Mouse (Mus musculus): Measurements from ENCODE around the gene Olfr91. TPM values are rescaled to one million over a fixed set of nuclear protein-coding genes. Genes with fewer than 3 reads are reported as not detected.

Gene Olfr91
- polyA plus RNA-seq, 1 experiment from 2014 or later, result not detected

- Histone ChIP-seq H3K4me3 (ENCODE audit: low read depth, low read length) (peak overlapping the region; percentile 56), H3K36me3 (ENCODE audit: control insufficient read depth, insufficient read depth, low read length) (peaks cover 18% of the 10 kb centered on the region), H3K4me1 (replicated peaks; ENCODE audit: control insufficient read depth, insufficient read depth, low read length) (peaks cover 15% of the 10 kb centered on the region), H3K4me2 (ENCODE audit: low read length) (peak overlapping the region; percentile 69), H3K9me3 (ENCODE audit: control insufficient read depth, low read length) (no peaks in the 10 kb centered on the region), H3K27ac (ENCODE audit: low read depth) (no peak overlapping the region), H3K27me3 (replicated peaks; ENCODE audit: control insufficient read depth, insufficient read depth, low read length) (no peaks in the 10 kb centered on the region), H3K9ac (ENCODE audit: low read length) (peak overlapping the region; percentile 36)
- DNase-seq (ENCODE audit: low spot score) (peak; percentile 89), ATAC-seq (replicated peaks; ENCODE audit: low FRiP score, low TSS enrichment, low read depth) (peak; percentile 30)
- 0% methylated on average over 21 of the region's 22 CpGs for WGBS
Observed at GRCm38 (mm10) chr17:37050399-37050798, 47.7 kb downstream of the Olfr91 start.

DNA sequence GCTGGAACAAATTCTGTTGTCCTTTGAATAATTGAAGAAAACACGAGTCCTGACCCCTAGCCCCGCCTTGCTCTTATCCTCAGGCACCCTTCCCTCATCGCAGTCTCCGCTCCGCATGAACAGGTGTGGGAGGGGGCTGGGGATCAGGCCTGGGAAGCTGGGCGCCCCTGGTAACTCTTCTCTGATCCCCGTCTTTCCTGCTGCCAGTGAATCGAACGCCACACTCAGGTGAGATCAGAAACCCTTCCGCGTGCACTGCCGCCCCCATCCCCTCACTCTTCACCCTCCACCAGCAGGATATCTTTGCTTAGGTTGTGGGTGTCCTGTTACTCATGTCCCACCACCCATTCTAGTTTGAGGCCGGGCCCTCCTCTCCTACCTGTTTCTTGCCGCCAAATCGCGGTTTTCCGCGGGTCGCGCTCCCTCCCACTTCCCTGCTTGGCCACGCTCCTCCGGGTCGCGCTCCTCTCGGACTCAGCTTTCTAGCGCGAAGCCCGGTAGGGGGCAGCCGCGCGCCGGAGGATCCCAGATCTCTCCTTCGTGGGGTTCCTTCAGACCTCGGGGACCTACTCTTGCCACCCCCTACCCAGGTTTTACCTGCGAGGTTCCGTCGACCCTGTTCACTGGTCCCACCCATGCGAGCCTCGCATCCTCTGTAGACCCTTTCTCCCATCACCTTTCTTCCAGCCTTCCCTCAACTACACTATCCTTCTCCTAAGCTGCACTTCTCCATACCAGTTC, 48.3 kb downstream of the Olfr91 start:
- peaks cover 11% of the 10 kb centered on the region; the same call in 1 of the 2 replicates for H3K36me3 ChIP-seq (ENCODE audit: control insufficient read depth, insufficient read depth, low read length)
- ATAC-seq (replicated peaks; ENCODE audit: low FRiP score, low TSS enrichment, low read depth) (peak; percentile 21; the same call in 1 of the 2 replicates), DNase-seq (ENCODE audit: low spot score) (peak; percentile 89)
- no peaks in the 10 kb centered on the region for H3K27me3 ChIP-seq (replicated peaks; ENCODE audit: control insufficient read depth, insufficient read depth, low read length)
- no peak overlapping the region for H3K27ac ChIP-seq (ENCODE audit: low read depth)
- no peaks in the 10 kb centered on the region for H3K9me3 ChIP-seq (ENCODE audit: control insufficient read depth, low read length)
- H3K4me2 ChIP-seq (ENCODE audit: low read length), result peak overlapping the region; percentile 69
- WGBS, result 6% methylated on average over 39 of the region's 39 CpGs
- peak overlapping the region; percentile 36; the same call in 1 of the 2 replicates for H3K9ac ChIP-seq (ENCODE audit: low read length)
- peaks cover 15% of the 10 kb centered on the region for H3K4me1 ChIP-seq (replicated peaks; ENCODE audit: control insufficient read depth, insufficient read depth, low read length)
- H3K4me3 ChIP-seq (ENCODE audit: low read depth, low read length), result peak overlapping the region; percentile 56

DNA sequence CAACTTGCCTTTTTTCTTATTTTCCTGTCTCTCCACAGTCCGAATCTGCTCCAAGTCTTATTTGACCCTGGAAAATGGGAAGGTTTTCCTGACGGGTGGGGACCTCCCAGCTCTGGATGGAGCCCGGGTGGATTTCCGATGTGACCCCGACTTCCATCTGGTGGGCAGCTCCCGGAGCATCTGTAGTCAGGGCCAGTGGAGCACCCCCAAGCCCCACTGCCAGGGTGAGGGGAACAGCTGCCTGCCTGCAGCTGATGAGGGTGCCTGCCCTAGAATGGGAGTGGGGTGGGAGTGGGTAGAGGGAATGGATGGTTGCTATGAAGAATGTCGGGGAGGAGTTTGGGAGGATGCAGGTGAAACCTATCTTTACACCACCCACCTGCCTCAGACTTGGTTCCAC, 49.7 kb downstream of the Olfr91 start:
- Histone ChIP-seq H3K27ac (ENCODE audit: low read depth) (no peak overlapping the region), H3K9me3 (ENCODE audit: control insufficient read depth, low read length) (no peaks in the 10 kb centered on the region), H3K4me1 (replicated peaks; ENCODE audit: control insufficient read depth, insufficient read depth, low read length) (peaks cover 15% of the 10 kb centered on the region), H3K9ac (ENCODE audit: low read length) (no peak overlapping the region), H3K4me2 (ENCODE audit: low read length) (no peak overlapping the region), H3K27me3 (replicated peaks; ENCODE audit: control insufficient read depth, insufficient read depth, low read length) (no peaks in the 10 kb centered on the region), H3K4me3 (ENCODE audit: low read depth, low read length) (no peak overlapping the region), H3K36me3 (ENCODE audit: control insufficient read depth, insufficient read depth, low read length) (0 out of 2 replicates have a peak, but pooled peaks cover 3% of the 10 kb centered on the region)
- DNase-seq (ENCODE audit: low spot score) (no peak), ATAC-seq (replicated peaks; ENCODE audit: low FRiP score, low TSS enrichment, low read depth) (no peak)
- WGBS, result 77% methylated on average over 7 of the region's 7 CpGs

GRCm38 (mm10) chr17:37047981-37048380, 50.1 kb downstream of the Olfr91 start:
- no peak for ATAC-seq (replicated peaks; ENCODE audit: low FRiP score, low TSS enrichment, low read depth)
- WGBS, result 31% methylated on average over 3 of the region's 3 CpGs
- Histone ChIP-seq H3K9ac (ENCODE audit: low read length) (no peak overlapping the region), H3K36me3 (ENCODE audit: control insufficient read depth, insufficient read depth, low read length) (no peaks in the 10 kb centered on the region), H3K4me2 (ENCODE audit: low read length) (no peak overlapping the region), H3K4me1 (replicated peaks; ENCODE audit: control insufficient read depth, insufficient read depth, low read length) (peaks cover 15% of the 10 kb centered on the region), H3K27ac (ENCODE audit: low read depth) (no peak overlapping the region), H3K4me3 (ENCODE audit: low read depth, low read length) (no peak overlapping the region), H3K9me3 (ENCODE audit: control insufficient read depth, low read length) (no peaks in the 10 kb centered on the region), H3K27me3 (replicated peaks; ENCODE audit: control insufficient read depth, insufficient read depth, low read length) (no peaks in the 10 kb centered on the region)
- no peak for DNase-seq (ENCODE audit: low spot score)

GRCm38 (mm10) chr17:37047332-37047976, 50.6 kb downstream of the Olfr91 start:
- no peak for ATAC-seq (replicated peaks; ENCODE audit: low FRiP score, low TSS enrichment, low read depth)
- Histone ChIP-seq H3K27ac (ENCODE audit: low read depth) (no peak overlapping the region), H3K4me2 (ENCODE audit: low read length) (peak overlapping the region; percentile 88), H3K27me3 (replicated peaks; ENCODE audit: control insufficient read depth, insufficient read depth, low read length) (no peaks in the 10 kb centered on the region), H3K9me3 (ENCODE audit: control insufficient read depth, low read length) (no peaks in the 10 kb centered on the region), H3K4me1 (replicated peaks; ENCODE audit: control insufficient read depth, insufficient read depth, low read length) (peaks cover 15% of the 10 kb centered on the region), H3K9ac (ENCODE audit: low read length) (no peak overlapping the region), H3K4me3 (ENCODE audit: low read depth, low read length) (peak overlapping the region; percentile 74), H3K36me3 (ENCODE audit: control insufficient read depth, insufficient read depth, low read length) (no peaks in the 10 kb centered on the region)
- no peak for DNase-seq (ENCODE audit: low spot score)
- 24% methylated on average over 19 of the region's 19 CpGs for whole genome bisulfite sequencing

DNA sequence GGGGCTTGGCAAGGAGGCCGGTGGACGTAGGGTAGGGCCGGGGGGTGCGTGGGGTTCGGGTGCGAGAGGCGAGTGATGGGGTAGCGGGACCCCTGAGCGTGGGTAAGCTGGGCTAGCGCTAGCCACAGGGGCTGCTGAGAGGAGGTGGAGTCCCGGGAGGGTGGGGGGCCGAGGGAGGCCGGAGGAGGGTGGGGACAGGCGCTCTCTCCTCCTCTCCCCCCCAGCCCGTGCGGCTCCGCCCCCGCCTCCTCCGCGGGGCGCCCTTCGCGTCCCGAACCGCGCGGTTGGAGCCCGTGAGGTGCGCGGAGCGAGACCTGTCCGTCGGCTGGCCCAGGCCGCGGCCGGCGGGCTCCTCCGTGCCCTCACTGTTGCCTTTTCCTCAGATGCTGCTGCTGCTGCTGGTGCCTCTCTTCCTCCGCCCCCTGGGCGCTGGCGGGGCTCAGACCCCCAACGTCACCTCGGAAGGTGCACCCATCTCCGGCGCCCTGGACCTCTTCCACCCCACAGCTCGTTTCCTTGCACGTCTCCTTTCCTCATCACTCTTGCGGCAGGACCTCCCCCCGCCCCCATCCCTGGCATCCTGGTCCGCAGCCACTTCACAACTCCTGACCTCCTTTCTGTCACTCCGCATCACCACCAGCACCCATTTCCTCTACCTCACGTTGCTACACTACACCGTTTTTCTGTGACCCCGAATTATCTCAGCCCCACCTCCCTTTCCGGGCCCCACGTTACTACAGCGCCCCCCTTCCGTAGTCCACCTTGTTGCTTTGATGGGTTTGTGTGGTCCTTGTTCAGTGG, 51.6 kb downstream of the Olfr91 start:
- H3K4me2 ChIP-seq (ENCODE audit: low read length), result peak overlapping the region; percentile 88
- DNase-seq (ENCODE audit: low spot score) (peak; percentile 72), ATAC-seq (replicated peaks; ENCODE audit: low FRiP score, low TSS enrichment, low read depth) (peak; percentile 72)
- no peaks in the 10 kb centered on the region for H3K36me3 ChIP-seq (ENCODE audit: control insufficient read depth, insufficient read depth, low read length)
- H3K4me1 ChIP-seq (replicated peaks; ENCODE audit: control insufficient read depth, insufficient read depth, low read length), result peaks cover 15% of the 10 kb centered on the region
- peak overlapping the region; percentile 74 for H3K4me3 ChIP-seq (ENCODE audit: low read depth, low read length)
- peak overlapping the region; percentile 88 for H3K9ac ChIP-seq (ENCODE audit: low read length)
- no peaks in the 10 kb centered on the region for H3K9me3 ChIP-seq (ENCODE audit: control insufficient read depth, low read length)
- no peaks in the 10 kb centered on the region for H3K27me3 ChIP-seq (replicated peaks; ENCODE audit: control insufficient read depth, insufficient read depth, low read length)
- H3K27ac ChIP-seq (ENCODE audit: low read depth), result peak overlapping the region; percentile 77
- WGBS, result under 1% methylated on average over 36 of the region's 58 CpGs

DNA sequence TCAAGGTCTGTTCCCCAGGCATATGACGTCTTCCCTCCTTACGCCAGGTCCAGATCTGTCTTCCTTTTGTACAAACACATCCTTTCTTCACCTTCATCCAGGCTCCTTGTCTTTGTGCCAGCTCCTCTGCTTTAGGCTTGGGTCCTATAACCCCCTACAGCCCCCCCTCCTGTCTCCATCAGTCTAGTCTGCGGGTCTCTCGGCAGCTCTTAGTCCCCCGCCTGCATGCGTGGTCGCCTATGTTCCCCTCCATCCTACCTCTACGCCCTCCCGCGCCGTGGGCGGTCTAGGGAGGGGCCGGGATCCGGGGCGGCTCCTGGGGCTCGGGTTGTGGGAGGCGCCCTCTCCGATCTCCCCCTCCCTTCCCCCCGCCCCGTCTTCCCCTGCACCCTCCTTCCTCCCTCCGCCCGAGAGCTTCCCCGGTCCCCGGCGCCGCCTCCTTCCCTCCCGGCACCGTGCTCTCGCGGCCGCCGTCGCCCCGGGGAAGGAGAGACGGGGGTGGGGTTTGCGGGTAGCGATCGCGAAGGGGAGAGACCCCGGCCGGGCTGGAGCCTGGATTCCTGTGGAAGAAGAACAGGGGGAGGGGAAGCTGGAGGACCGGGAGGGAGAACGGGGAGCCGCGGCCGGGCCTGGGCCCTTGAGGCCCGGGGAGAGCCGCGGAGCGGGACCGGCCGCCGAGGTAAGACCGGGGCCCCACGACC, 52.3 kb downstream of the Olfr91 start, which contains the start of gene Gabbr1:
Gene Gabbr1 (plus strand): TSS at position 356 of the 701 bp plus-strand sequence.
- Histone ChIP-seq H3K4me3 (ENCODE audit: low read depth, low read length) (peak within 1 kb of the TSS; percentile 74), H3K4me1 (replicated peaks; ENCODE audit: control insufficient read depth, insufficient read depth, low read length) (peaks cover 13% of the 10 kb centered on the region), H3K36me3 (ENCODE audit: control insufficient read depth, insufficient read depth, low read length) (no peaks in the 10 kb centered on the region), H3K9ac (ENCODE audit: low read length) (peak within 1 kb of the TSS; percentile 88), H3K27ac (ENCODE audit: low read depth) (peak within 1 kb of the TSS; percentile 77), H3K4me2 (ENCODE audit: low read length) (peak within 1 kb of the TSS; percentile 88), H3K9me3 (ENCODE audit: control insufficient read depth, low read length) (no peaks in the 10 kb centered on the region), H3K27me3 (replicated peaks; ENCODE audit: control insufficient read depth, insufficient read depth, low read length) (no peaks in the 10 kb centered on the region)
- 2% methylated on average over 50 of the region's 55 CpGs for WGBS
- ATAC-seq (replicated peaks; ENCODE audit: low FRiP score, low TSS enrichment, low read depth) (peak; percentile 87), DNase-seq (ENCODE audit: low spot score) (peak; percentile 88)

Measured in intestine, embryonic 14.5 days (tissue).